Mouse (Mus musculus): ENCODE results near the gene Blnk.

DNA sequence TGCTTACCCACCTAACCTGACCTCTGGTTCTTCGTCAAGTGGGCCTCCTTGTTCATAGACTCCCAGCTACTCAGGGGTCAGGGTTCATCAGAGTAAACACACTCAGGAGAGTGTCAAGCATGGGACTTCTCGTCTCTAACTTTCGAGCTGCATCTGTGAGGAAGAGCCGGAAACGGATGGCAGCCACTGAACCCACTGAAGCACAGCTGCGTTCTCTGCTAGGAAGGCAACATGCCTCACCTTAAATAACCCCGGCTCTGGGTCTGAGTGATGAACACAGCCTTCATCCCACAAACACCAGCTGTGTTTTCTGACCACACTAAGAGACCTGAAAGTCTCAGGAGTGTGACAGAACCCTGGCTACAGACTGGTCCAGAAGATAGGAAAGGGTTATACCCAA, 44.8 kb upstream of the Blnk start:
- TF ChIP-seq POLR2A (IDR thresholded peaks at IDR 0.05; ENCODE audit: control insufficient read depth, low read depth, low read length) (no peak), CTCF (IDR thresholded peaks at IDR 0.05; ENCODE audit: control insufficient read depth, insufficient read depth, insufficient replicate concordance, low read depth, low read length) (no peak)
